Mouse (Mus musculus) megakaryocyte, embryonic 14.5 days (primary cell): ENCODE results near the gene Lamb3. TPM values are rescaled to one million over a fixed set of nuclear protein-coding genes. Genes with fewer than 3 reads are reported as not detected.

Source experiments
- H3K27me3 ChIP-seq: replicated peaks from 2 replicates; pipeline ENCODE3; 2012; ENCODE audit warnings: inconsistent platforms
- H3K36me3 ChIP-seq: replicated peaks from 2 replicates; pipeline ENCODE3; 2012; ENCODE audit warnings: low read length, inconsistent platforms, mixed read lengths
- H3K4me1 ChIP-seq: 2 replicates; pipeline ENCODE4 v1.6.1; 2012; ENCODE audit warnings: inconsistent platforms
- H3K4me3 ChIP-seq: replicated peaks from 2 replicates; pipeline ENCODE3; 2012; ENCODE audit warnings: moderate library complexity, mild to moderate bottlenecking, inconsistent platforms
- H3K9me3 ChIP-seq: 2 replicates; pipeline ENCODE4 v1.6.1; 2012; ENCODE audit warnings: inconsistent platforms
- FLI1 ChIP-seq: IDR thresholded peaks from 2 replicates; pipeline ENCODE4 v1.6.1; 2012; ENCODE audit warnings: low read length, inconsistent platforms, mixed read lengths
- GATA1 ChIP-seq: IDR thresholded peaks from 3 replicates; pipeline ENCODE4 v1.6.1; 2012; ENCODE audit warnings: mixed read lengths, low read length, inconsistent platforms, borderline replicate concordance
- polyA plus RNA-seq: library from polyadenylated mRNA; stranded (reverse); fragments of >175 nt; gene quantifications from 2 replicates; pipeline ENCODE4 v1.2.3, GENCODE M21; 2012; ENCODE audit warnings: low replicate concordance; ENCODE audit not compliant: insufficient read depth

Gene Lamb3
- polyA plus RNA-seq, 1 experiment, result 0.31 TPM

DNA sequence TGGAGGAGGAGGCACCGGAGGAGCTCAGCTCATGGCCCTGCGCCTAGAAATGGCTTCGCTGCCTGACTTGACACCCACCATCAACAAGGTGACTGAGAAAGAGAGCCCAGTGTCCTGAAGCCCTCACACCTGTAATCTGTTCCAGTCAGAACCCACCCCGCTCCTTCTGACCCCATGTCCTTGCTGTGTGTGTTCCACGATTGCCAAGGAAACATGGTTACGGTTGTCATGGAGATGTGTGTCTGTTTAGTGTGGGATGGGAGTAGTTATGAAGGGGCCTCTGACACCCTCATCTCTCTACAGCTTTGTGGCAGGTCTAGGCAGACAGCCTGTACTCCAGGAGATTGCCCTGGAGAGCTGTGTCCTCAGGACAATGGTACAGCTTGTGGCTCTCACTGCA, 127.0 kb downstream of the Lamb3 start:
- Histone ChIP-seq H3K27me3 (peaks cover 62% of the 10 kb centered on the region), H3K4me3 (no peak overlapping the region), H3K36me3 (no peaks in the 10 kb centered on the region), H3K9me3 (no peaks in the 10 kb centered on the region), H3K4me1 (peaks cover 36% of the 10 kb centered on the region)
- TF ChIP-seq FLI1 (no peak), GATA1 (no peak)

DNA sequence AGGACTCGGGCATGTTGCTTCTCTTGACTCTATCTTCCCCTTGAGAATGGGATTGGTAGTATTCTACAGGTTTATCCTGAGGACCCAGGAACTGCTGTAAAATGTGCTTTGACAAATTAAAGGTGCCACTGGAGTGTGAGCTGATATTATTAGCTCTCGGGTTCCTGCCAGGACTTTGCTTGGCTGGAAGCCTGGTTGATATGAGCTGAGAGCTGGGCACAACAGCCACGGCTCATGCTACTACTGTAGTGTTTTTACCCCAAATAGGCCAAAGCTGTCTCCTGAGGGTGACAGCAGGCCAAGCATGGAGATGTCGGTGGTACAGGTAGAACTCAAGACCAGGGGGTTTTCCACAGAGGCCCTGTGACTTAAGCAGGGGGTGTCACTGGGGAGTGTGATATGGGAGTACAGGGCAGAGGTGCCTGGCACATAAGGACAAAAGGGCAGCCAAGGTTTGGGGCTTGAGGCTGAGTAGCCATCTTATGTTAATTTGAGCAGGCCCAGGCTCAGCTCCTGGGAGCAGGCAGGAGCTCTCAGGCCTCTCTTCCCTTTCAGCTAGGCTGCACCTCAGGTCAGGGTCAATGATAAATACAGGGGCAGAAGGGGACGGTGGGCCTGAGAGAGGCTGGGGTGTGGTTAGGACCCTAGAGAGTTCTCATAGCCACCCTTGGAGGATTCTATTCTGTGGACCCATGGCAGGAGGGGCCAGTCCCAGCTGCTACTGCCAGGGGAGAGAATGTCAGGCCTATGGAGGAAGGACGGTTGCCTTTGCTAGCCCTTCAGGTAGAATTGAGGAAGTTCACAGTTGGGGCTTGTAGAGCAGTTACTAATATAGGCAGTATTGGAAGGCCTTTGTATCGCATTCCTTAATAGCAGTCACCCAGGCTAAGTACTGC, 128.9 kb downstream of the Lamb3 start:
- TF ChIP-seq GATA1 (no peak), FLI1 (no peak)
- H3K36me3 ChIP-seq, result no peaks in the 10 kb centered on the region
- no peak overlapping the region for H3K4me3 ChIP-seq
- peaks cover 29% of the 10 kb centered on the region for H3K4me1 ChIP-seq
- peaks cover 65% of the 10 kb centered on the region for H3K27me3 ChIP-seq
- no peaks in the 10 kb centered on the region for H3K9me3 ChIP-seq

DNA sequence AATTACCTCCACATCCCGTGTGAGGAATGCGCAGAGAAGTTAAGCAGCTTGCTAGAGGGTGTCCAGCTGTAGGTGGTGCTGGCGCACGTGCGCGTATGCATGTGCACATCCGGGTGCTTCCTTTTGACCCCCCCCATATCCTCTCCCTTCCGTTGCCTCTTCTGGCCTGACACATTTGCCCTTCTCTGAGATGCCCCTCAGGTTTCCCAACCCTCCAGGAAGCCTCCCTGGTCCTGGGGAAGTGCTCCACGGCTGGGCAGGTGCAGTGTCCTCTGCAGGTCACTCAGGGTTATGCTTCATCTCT, 129.5 kb downstream of the Lamb3 start:
- no peak overlapping the region for H3K4me3 ChIP-seq
- no peaks in the 10 kb centered on the region for H3K36me3 ChIP-seq
- peaks cover 29% of the 10 kb centered on the region for H3K4me1 ChIP-seq
- H3K27me3 ChIP-seq, result peaks cover 67% of the 10 kb centered on the region
- H3K9me3 ChIP-seq, result no peaks in the 10 kb centered on the region
- no peak for TF ChIP-seq FLI1
- TF ChIP-seq GATA1, result no peak

DNA sequence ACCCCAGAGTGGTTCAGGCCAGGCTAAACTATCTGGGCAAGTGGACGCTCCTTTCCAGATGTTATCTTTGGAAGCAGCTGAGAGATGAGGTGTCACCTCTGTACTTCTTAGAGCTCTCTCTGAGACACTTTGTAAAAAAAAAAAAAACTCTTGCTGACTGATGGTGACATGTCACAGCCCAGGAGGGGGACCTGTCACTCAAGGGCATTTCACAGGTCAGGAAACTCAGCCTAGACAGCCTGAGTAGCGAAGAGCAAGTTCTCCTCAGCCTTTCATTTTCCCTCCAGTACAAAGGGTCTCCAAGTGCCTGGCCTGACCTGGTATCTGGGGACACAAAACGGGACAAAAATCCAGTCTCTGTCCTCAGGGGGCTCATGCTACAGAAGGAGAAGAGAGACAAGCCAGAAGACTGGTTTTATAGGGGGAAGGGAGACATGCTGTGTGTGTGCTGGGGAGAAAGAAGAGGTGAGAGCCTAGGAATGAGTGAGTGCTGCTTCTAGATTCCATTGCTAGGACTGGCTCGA, 130.3 kb downstream of the Lamb3 start:
- no peaks in the 10 kb centered on the region for H3K9me3 ChIP-seq
- no peak for TF ChIP-seq FLI1
- no peak for TF ChIP-seq GATA1
- H3K27me3 ChIP-seq, result peaks cover 69% of the 10 kb centered on the region
- H3K4me1 ChIP-seq, result peaks cover 29% of the 10 kb centered on the region
- no peak overlapping the region for H3K4me3 ChIP-seq
- H3K36me3 ChIP-seq, result no peaks in the 10 kb centered on the region

DNA sequence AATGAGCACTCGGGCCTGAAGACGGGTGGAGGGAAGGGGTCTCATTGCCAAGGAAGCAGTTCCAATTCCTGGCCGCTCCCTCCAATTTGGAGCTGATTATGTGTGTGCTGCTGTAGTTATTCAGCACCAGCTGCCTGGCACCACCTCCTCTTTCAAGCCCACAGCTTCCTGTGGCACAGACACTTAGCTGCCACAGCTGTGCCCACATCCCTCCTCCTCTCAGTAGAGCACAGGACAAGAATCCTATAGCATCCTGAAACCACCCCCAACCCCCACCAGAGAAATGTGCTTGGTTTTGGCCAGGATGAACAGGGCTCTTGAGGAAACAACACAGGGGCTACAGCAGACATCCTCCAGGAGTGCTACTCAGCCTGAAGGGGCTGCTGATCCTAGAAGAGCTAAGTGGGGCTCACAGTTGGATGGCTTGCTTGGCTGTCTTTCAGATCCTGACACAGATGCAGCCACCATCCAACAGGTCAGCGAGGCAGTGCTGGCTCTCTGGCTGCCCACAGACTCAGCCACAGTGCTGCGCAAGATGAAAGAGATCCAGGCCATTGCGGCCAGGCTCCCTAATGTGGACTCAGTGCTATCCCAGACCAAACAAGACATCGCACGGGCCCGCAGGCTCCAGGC, 131.0 kb downstream of the Lamb3 start:
- TF ChIP-seq FLI1, result no peak
- no peak for TF ChIP-seq GATA1
- H3K27me3 ChIP-seq, result peaks cover 73% of the 10 kb centered on the region
- no peaks in the 10 kb centered on the region for H3K36me3 ChIP-seq
- no peaks in the 10 kb centered on the region for H3K9me3 ChIP-seq
- H3K4me1 ChIP-seq, result peaks cover 29% of the 10 kb centered on the region
- H3K4me3 ChIP-seq, result peak overlapping the region; percentile 62

DNA sequence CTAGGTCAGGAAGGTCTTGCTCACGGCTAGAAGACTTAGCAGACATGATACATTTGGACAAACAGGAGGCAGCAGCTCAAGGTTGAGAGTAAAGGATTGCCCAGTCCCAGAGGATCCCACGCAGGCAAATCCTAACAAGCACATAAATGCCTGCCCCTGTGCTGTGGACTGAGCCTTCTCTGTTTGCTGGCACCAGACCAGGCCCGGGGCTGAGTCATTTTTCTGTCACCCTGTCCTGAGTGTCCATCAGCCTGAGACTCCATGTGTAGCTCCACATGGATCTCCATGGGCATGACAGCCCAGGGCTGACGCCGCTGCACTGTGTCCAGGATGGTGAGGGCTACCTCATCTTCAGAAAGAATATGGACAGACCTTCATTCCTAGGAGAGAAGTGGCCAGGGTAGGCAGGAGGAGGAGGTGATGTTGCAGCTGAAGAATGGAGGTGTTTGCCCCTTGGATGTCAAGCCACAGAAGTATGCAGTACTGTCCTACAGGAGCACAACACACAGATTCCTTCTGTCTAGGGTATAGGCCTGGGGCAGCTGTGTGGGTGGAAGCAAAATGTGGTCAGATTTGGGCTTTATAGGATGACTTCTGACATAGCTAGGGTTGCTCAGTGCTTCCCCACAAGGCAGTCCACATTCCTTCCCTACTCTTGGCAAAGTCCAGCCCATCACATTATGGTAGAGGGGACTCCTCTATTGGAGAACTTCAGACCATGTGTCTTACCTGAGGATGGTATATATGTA, 134.9 kb downstream of the Lamb3 start:
- no peak for TF ChIP-seq GATA1
- no peak for TF ChIP-seq FLI1
- Histone ChIP-seq H3K4me3 (no peak overlapping the region), H3K9me3 (no peaks in the 10 kb centered on the region), H3K4me1 (peaks cover 25% of the 10 kb centered on the region), H3K36me3 (no peaks in the 10 kb centered on the region), H3K27me3 (peaks cover 68% of the 10 kb centered on the region)

DNA sequence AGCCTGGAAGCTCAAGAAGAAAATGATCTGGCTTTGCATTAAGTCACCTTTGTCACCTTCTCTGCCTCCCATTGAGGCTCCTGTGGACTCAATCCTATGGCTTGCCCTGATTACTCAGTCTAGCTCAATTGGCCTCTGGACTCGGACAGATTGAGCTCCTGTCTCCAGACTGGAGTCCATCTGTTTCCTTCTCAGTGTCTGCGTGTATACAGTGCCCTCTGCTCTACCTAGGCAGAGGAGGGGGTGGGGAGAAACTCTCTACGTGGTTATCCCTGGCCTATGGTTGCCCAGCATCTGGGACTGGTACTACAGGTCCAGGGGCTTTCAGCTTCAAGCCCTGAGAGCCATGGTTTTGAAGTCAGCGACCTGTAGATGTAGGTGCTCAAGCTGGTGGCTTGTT, 136.4 kb downstream of the Lamb3 start:
- peaks cover 10% of the 10 kb centered on the region for H3K4me1 ChIP-seq
- no peaks in the 10 kb centered on the region for H3K9me3 ChIP-seq
- H3K36me3 ChIP-seq, result no peaks in the 10 kb centered on the region
- H3K27me3 ChIP-seq, result peaks cover 74% of the 10 kb centered on the region
- H3K4me3 ChIP-seq, result no peak overlapping the region
- TF ChIP-seq GATA1, result no peak
- no peak for TF ChIP-seq FLI1

DNA sequence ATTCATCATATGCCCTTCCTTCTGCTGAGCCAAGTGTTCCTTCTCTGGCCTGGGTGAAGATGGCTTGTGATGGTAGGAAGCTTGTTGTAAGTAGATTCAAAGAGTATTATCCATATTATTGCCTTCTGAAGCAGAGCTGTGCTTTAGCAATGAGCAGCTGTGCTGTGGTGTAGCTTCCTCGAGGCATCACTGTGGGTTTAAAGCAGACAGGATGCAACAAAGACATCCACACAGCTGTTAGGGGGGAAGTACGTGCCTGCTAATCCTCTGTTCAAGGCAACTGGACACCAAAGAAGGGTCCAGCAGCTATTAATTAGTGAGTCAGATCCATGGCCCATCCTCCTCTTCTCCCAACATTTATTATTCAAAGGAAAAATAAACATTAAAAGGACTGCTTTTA, 137.5 kb downstream of the Lamb3 start:
- Histone ChIP-seq H3K4me1 (peaks cover 4% of the 10 kb centered on the region; the same call in 1 of the 2 replicates), H3K36me3 (no peaks in the 10 kb centered on the region), H3K4me3 (no peak overlapping the region)

DNA sequence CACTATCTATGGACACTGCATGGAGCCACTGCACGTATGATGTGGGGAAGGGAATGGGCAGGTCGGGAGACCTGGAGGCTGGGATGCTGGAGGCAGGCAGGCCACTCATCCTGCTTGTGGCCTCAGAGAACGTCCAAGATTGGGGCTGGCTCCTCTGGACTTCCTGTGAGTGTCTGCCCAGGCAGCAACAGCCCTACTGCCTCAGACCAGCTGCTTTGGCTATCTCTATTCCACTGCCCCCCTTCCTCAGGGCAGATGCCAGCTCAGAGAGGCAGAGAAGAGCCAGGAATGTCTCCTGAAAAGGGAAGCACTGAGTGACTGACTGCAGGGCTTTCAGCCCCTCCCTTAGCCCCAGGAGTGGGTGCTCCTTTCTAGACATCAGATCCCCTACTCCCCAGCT, 139.4 kb downstream of the Lamb3 start:
- Histone ChIP-seq H3K36me3 (no peaks in the 10 kb centered on the region), H3K4me1 (peaks cover 4% of the 10 kb centered on the region; the same call in 1 of the 2 replicates), H3K27me3 (peaks cover 60% of the 10 kb centered on the region), H3K4me3 (no peak overlapping the region), H3K9me3 (no peaks in the 10 kb centered on the region)
- TF ChIP-seq GATA1 (no peak), FLI1 (no peak)

More for the DNA sequence above, 137.5 kb downstream of the Lamb3 start:
- TF ChIP-seq GATA1 (no peak), FLI1 (no peak)
- no peaks in the 10 kb centered on the region for H3K9me3 ChIP-seq
- peaks cover 69% of the 10 kb centered on the region for H3K27me3 ChIP-seq
